Mouse (Mus musculus) hindbrain, embryonic 10.5 days (tissue): ENCODE data around the gene Gm10309. TPM values are rescaled to one million over a fixed set of nuclear protein-coding genes. Genes with fewer than 3 reads are reported as not detected.

Experiments
- DNase-seq: peaks from one replicate; pipeline ENCODE4 v3.0.0-alpha.2; 2017; ENCODE audit warnings: low spot score
- H3K27ac ChIP-seq: fragments of 300-500 bp; sonication (generic); 2 replicates; pipeline ENCODE4 v1.5.1; 2016; ENCODE audit warnings: mild to moderate bottlenecking, moderate library complexity
- H3K27me3 ChIP-seq: fragments of 300-500 bp; sonication (generic); 2 replicates; pipeline ENCODE4 v1.6.1; 2016; ENCODE audit warnings: mild to moderate bottlenecking; ENCODE audit not compliant: poor library complexity, insufficient read depth, severe bottlenecking
- H3K36me3 ChIP-seq: fragments of 300-500 bp; sonication (generic); 2 replicates; pipeline ENCODE4 v1.6.1; 2016; ENCODE audit warnings: mild to moderate bottlenecking, moderate library complexity
- H3K4me1 ChIP-seq: fragments of 300-500 bp; sonication (generic); replicated peaks from 2 replicates; pipeline ENCODE4 v1.6.1; 2016; ENCODE audit warnings: mild to moderate bottlenecking
- H3K4me3 ChIP-seq: fragments of 300-500 bp; sonication (generic); 2 replicates; pipeline ENCODE4 v1.5.1; 2016; ENCODE audit warnings: mild to moderate bottlenecking, moderate library complexity
- H3K9me3 ChIP-seq: fragments of 300-500 bp; sonication (generic); 2 replicates; pipeline ENCODE4 v1.6.1; 2016; ENCODE audit warnings: mild to moderate bottlenecking, moderate library complexity
- WGBS: fragments of 180-500 bp; shearing (Covaris S2); methylation state at CpG from one replicate; pipeline ENCODE4 v1.1.7; 2016; 5-methylcytosine and 5-hydroxymethylcytosine counted together
- polyA plus RNA-seq: library from polyadenylated mRNA; unstranded; fragments of >200 nt; fragmentation: Nextera tagmentation; extraction: Ambion mirVana; gene quantifications from 2 replicates; pipeline ENCODE4 v1.2.1, GENCODE M21; 2016

Gm10309 gene
- polyA plus RNA-seq, 1 experiment from 2014 or later: 0.14 TPM

DNA sequence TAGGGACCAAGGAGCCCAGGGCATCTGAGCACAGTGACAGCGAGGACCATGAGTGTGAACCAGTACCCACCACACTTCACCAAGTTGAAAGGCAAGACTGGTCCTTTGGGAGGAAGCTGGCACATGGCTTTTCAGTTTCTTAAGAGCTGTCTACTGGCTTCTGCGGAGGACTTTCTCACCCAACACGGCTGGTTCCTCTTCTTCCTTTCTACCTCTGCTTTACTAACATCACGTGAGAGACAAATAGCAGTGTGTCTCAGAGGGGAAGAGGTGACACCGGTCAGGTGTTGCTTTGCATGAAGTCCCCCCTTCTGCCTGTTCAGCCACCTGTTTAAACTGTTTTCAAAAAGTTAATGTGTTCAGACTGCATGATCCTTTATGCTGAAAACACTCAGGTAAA lies 22.3 kb upstream of the Gm10309 start:
- 89% methylated on average over 5 of the region's 5 CpGs for WGBS
- H3K4me3 ChIP-seq: no peak overlapping the region
- H3K27ac ChIP-seq: no peak overlapping the region
- no peaks in the 10 kb centered on the region for H3K36me3 ChIP-seq
- no peaks in the 10 kb centered on the region for H3K27me3 ChIP-seq
- no peaks in the 10 kb centered on the region for H3K9me3 ChIP-seq
- no peak for DNase-seq
- peaks cover 10% of the 10 kb centered on the region for H3K4me1 ChIP-seq

DNA sequence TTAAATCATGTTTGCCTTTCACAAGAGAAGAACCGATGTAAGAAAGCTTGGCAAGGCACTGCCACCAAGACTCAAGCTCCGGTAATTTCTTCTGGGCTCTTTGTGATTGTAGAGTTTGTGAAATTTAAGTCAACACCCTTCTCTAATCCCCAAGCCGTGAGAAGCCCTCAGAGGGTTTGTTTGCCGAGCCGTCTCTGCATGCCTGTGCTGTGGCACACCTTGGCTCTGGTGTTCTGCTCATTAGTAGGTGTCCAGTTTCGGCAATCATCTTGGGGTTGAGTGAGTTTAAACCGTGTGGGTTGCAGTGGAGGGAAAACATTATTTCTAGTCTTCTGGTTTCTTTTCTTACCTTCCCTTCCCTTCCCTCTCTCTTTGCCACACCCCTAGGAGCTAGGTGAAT lies 21.0 kb upstream of the Gm10309 start:
- Histone ChIP-seq H3K9me3 (no peaks in the 10 kb centered on the region), H3K36me3 (no peaks in the 10 kb centered on the region), H3K4me1 (peaks cover 7% of the 10 kb centered on the region), H3K27me3 (no peaks in the 10 kb centered on the region), H3K27ac (no peak overlapping the region), H3K4me3 (no peak overlapping the region)
- 80% methylated on average over 7 of the region's 7 CpGs for WGBS
- no peak for DNase-seq

DNA sequence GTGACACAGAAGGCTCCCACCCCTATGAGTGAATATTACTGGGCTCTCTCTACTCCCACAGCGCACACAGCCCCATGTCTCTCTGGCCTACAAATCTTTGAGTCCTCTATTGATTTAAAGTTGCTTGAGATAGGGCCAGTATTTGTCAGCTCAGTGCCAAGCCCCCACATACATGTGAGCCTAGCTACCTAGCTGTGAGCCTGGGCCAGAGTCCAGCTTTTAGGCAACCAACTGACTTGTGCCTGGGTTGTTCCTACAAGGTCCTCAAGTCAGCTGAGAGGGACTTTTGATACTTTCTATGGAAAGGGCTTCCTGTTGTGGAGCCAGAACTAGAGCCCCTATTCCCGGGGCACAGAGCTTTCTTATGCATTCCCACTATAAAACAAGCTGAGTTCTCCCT lies 20.0 kb upstream of the Gm10309 start:
- WGBS: 91% methylated on average over 2 of the region's 2 CpGs
- no peak overlapping the region for H3K27ac ChIP-seq
- DNase-seq: no peak
- peaks cover 2% of the 10 kb centered on the region; the same call in 1 of the 2 replicates for H3K4me1 ChIP-seq
- no peaks in the 10 kb centered on the region for H3K36me3 ChIP-seq
- no peak overlapping the region for H3K4me3 ChIP-seq
- no peaks in the 10 kb centered on the region for H3K9me3 ChIP-seq
- no peaks in the 10 kb centered on the region for H3K27me3 ChIP-seq

DNA sequence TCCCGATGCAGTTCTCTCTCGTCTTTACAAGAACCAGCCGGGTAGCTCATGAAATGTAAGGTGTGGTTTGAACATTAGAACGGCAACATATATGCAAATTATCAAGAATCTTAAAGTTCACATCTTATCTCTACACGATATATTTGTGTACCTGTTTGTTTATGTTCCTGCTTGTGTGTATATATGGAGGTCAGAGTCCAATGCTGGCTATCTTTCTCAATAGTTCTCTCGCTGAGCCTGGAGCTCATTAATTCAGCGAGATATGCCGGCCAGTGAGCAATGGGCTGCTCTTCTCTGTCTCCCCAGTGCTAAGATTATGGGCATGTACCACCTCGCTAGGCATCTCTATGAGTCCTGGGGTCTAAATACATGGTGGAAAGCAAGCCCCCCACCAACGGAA lies 18.8 kb upstream of the Gm10309 start:
- Histone ChIP-seq H3K27me3 (no peaks in the 10 kb centered on the region), H3K9me3 (no peaks in the 10 kb centered on the region), H3K36me3 (no peaks in the 10 kb centered on the region), H3K4me3 (no peak overlapping the region), H3K27ac (no peak overlapping the region), H3K4me1 (no peaks in the 10 kb centered on the region)
- DNase-seq: no peak
- WGBS: 91% methylated on average over 10 of the region's 10 CpGs

DNA sequence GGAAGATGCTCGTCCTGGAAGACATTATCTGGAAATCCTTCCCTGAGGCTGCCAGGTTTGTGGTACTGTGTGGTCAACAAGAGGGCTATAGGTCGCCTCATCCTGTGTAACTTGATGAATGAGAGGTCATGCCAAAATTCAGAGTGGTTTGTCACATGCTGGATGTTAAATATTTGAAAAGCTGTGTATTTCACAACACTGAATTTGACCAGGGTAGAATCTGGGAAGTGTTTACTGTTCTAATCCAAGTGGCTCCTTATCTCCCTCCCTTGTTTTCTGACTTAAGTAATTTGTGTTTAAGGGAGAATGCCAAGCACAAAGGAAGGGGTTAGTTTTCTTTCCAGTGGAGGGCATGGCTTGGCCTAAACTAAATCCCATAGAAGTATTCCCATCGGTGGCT lies 18.3 kb upstream of the Gm10309 start:
- H3K4me3 ChIP-seq: no peak overlapping the region
- no peak for DNase-seq

DNA sequence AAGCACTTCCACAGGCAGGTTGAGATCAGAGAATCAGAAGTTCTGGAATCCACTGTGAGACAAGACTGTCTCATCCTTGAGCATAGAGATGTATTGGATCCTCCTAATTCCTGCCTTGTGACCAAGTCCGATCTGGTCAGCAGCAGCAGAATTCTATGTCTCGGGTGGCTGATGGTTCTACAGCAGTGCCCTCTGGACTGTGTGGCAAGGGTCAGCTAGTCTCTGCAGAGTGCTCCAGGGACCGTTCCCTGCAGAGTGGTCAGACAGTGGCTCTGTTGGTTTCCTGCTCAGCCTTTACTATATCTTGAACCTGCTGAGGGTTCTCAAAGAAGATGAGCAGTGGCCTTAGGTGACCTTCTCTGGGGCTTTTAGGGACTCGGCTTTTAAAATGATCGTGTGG lies 17.6 kb upstream of the Gm10309 start:
- 90% methylated on average over 5 of the region's 5 CpGs for WGBS
- Histone ChIP-seq H3K4me1 (no peaks in the 10 kb centered on the region), H3K9me3 (no peaks in the 10 kb centered on the region), H3K27me3 (no peaks in the 10 kb centered on the region), H3K27ac (no peak overlapping the region), H3K4me3 (no peak overlapping the region), H3K36me3 (no peaks in the 10 kb centered on the region)
- no peak for DNase-seq

More for the DNA sequence above, 18.3 kb upstream of the Gm10309 start:
- no peaks in the 10 kb centered on the region for H3K4me1 ChIP-seq
- H3K36me3 ChIP-seq: no peaks in the 10 kb centered on the region
- no peaks in the 10 kb centered on the region for H3K27me3 ChIP-seq
- H3K27ac ChIP-seq: no peak overlapping the region
- no peaks in the 10 kb centered on the region for H3K9me3 ChIP-seq
- WGBS: 77% methylated on average over 3 of the region's 3 CpGs

DNA sequence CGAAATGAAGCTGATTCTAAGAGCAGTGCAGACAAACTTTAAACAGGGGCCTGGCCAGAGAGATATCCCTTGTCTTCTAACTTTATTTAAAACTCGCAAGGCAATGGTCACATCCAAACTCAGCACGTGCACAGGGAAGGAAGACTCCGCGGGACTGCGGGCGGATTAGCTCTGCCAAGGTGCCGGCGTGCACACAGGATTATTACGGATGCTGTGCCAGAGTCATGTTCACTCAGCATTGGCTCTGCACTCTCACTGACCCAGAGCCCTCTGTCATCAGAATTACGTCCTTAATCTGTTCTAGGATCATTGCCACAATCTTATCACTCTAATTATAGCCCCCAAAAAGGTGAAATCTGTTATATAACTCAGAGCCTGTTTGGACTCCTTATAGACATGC lies 16.2 kb upstream of the Gm10309 start:
- 94% methylated on average over 11 of the region's 11 CpGs for WGBS

DNA sequence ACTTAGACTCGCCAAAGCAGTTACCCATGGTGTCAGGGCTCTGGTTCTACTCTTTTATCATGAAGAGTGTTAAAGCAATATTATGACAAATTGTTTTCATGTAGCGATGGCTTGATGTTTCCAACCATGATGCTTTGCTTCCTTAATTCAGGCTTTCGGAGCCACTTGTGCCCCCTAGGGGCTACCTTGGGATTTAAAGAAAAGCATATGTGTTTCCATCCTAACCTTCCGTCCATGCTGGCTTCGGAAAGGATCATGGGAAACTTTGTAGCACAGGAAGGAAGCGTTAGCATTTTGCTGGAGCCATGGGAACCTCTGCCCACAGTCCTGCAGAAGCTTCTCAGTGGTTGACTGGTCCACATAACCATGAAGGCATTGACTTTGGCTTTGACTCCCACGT lies 13.6 kb upstream of the Gm10309 start:
- no peaks in the 10 kb centered on the region for H3K36me3 ChIP-seq
- H3K9me3 ChIP-seq: no peaks in the 10 kb centered on the region
- no peak for DNase-seq
- H3K4me3 ChIP-seq: no peak overlapping the region
- no peak overlapping the region for H3K27ac ChIP-seq
- 87% methylated on average over 7 of the region's 7 CpGs for WGBS
- H3K27me3 ChIP-seq: no peaks in the 10 kb centered on the region
- no peaks in the 10 kb centered on the region for H3K4me1 ChIP-seq

More for the DNA sequence above, 16.2 kb upstream of the Gm10309 start:
- DNase-seq: no peak
- Histone ChIP-seq H3K27ac (no peak overlapping the region), H3K36me3 (no peaks in the 10 kb centered on the region), H3K4me1 (no peaks in the 10 kb centered on the region), H3K27me3 (no peaks in the 10 kb centered on the region), H3K9me3 (no peaks in the 10 kb centered on the region), H3K4me3 (no peak overlapping the region)

DNA sequence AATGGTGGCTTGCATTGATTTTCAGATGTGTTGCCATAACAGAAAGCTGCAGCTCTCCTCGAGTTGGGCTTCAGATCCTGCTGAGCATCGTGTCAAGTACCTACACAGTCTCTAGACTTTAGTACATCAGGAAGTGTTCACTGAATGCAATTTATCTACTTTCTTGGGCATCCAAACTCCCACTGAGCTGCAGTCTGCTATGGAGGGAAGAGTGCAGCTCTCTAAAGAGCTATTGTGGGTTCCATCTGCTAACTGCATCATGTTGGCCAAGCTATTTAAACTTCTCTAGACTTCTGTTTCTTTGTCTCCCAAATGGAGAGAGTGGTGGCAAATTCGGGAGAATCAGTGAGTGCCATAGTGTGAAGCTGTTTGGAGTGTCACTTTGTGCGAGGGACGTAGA lies 11.6 kb upstream of the Gm10309 start:
- Histone ChIP-seq H3K27ac (no peak overlapping the region), H3K9me3 (no peaks in the 10 kb centered on the region), H3K4me1 (0 out of 2 replicates have a peak, but pooled peaks cover 4% of the 10 kb centered on the region), H3K36me3 (no peaks in the 10 kb centered on the region), H3K4me3 (no peak overlapping the region), H3K27me3 (no peaks in the 10 kb centered on the region)
- 83% methylated on average over 5 of the region's 5 CpGs for WGBS
- no peak for DNase-seq

DNA sequence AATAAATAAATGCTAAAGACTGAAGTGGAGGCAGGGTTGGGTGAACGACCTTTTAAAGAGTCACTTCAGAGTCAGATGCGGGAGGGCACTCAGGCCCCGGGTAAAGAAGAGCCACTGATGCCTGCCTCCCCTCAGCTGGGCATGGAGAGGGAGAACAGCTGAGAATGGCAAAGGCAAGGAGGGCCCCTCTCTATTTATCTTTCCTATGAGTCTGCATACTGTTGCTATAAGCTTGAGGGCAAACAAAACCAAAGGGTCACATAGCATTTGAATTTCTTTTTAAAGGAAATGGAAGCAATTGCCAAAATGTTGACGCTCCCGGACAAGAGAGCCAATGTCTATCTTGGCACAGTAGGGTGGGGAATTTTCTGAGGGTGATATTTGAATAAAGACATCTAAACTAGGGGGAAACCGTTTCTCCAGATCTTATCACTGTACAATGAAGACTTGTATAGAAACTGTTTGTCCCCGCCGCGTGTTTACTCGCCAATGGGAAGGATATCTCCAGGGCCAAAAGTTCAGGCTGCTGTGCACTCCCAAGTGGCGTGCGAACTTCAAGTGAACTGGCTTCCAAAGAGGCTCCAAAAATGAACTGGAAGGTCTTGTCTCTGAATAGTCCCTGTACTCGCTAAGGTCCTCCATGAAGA lies 10.1 kb upstream of the Gm10309 start:
- Histone ChIP-seq H3K27ac (no peak overlapping the region), H3K36me3 (no peaks in the 10 kb centered on the region), H3K27me3 (no peaks in the 10 kb centered on the region), H3K4me3 (no peak overlapping the region), H3K9me3 (no peaks in the 10 kb centered on the region), H3K4me1 (0 out of 2 replicates have a peak, but pooled peaks cover 4% of the 10 kb centered on the region)
- no peak for DNase-seq
- WGBS: 88% methylated on average over 13 of the region's 13 CpGs

DNA sequence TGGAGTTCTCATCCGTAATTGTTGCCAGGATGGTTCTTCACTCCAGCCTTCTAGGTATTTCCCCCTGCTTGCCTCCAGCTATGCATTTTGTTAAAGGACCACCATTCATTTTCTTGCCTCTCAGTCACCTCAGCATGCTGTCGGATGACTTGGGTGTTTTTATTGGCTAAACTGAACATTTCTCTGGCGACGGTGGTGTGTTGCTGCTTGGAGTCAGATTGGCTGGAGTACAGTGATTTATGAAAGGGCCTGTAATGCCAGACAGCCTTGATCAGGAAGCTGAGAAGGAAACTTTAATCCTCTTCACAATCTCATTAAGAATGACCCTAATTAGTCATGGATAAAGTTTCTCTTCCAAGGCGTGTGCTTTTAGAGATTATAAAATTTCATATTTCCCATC lies 4.8 kb upstream of the Gm10309 start:
- H3K36me3 ChIP-seq: no peaks in the 10 kb centered on the region
- no peaks in the 10 kb centered on the region for H3K9me3 ChIP-seq
- 89% methylated on average over 5 of the region's 5 CpGs for WGBS
- no peak overlapping the region for H3K27ac ChIP-seq
- no peaks in the 10 kb centered on the region for H3K27me3 ChIP-seq
- no peak overlapping the region for H3K4me3 ChIP-seq
- no peak for DNase-seq
- H3K4me1 ChIP-seq: peaks cover 11% of the 10 kb centered on the region; the same call in 1 of the 2 replicates

DNA sequence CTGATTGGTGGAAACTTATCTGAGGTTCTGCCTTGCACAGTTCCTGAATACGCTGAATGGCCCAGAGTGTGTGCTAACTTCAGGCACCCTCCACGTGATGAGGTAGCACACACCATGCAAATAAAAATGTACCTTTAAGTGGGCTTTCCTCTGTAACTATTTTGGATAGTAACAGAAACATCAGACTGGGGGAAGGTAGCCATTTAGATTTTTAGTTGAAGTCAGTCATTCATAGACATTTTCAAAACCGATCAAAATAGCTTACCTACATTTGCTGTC lies 3.1 kb upstream of the Gm10309 start:
- H3K4me1 ChIP-seq: peaks cover 7% of the 10 kb centered on the region; the same call in 1 of the 2 replicates
- no peaks in the 10 kb centered on the region for H3K9me3 ChIP-seq
- no peak overlapping the region for H3K27ac ChIP-seq
- no peak overlapping the region for H3K4me3 ChIP-seq
- WGBS: 90% methylated on average over 3 of the region's 3 CpGs
- no peak for DNase-seq
- no peaks in the 10 kb centered on the region for H3K27me3 ChIP-seq
- no peaks in the 10 kb centered on the region for H3K36me3 ChIP-seq

DNA sequence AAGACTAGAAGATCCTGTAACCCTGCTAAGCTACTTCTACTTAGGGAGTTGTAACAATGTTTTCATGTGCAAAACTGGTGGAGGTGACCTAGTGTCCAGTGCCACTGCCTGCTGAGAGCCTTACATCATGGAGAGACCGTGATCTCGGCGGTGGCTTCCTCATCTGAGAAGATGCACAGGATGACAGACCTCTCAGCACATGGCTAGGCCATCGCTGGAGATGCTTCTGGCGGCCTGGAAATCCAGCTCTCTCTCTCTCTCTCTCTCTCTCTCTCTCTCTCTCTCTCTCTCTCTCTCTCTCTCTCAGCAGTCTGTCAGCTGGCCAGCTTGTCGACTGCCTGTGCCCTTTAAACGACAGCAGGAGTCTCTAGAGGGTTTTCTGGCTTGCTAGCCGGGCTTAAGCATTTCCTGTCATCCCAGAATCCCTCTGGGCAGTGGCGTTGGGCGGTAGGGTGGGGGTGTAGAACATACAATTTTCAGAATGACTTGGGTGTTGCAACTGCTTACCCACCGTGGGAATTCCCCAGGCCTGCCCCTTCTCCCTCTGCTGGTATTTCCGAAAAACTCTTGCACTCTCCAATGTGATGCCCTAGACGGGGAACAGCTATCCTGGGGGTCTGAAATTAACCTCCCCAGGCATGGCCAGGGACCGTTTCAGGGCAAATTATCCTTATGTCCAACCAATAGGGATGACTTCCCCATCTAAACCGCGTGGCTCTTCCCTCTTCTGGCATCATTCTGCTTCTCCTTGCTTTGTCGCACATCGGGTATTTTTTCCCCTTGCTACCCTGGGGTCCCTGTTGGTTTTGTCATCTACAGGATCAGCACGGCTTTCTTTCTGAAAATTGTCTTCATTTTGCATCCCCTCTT lies 2.5 kb upstream of the Gm10309 start:
- Histone ChIP-seq H3K27ac (no peak overlapping the region), H3K27me3 (no peaks in the 10 kb centered on the region), H3K4me1 (peaks cover 7% of the 10 kb centered on the region; the same call in 1 of the 2 replicates), H3K36me3 (no peaks in the 10 kb centered on the region), H3K4me3 (no peak overlapping the region), H3K9me3 (no peaks in the 10 kb centered on the region)
- no peak for DNase-seq
- 70% methylated on average over 19 of the region's 19 CpGs for WGBS
